Mouse (Mus musculus): ENCODE measurements at regions not wholly inside any gene's neighbourhood (a gene's known extent, or its start where the extent isn't known, plus 50 kb on each side); places are given as distances from the start of the nearest gene placed in this dataset.

DNA sequence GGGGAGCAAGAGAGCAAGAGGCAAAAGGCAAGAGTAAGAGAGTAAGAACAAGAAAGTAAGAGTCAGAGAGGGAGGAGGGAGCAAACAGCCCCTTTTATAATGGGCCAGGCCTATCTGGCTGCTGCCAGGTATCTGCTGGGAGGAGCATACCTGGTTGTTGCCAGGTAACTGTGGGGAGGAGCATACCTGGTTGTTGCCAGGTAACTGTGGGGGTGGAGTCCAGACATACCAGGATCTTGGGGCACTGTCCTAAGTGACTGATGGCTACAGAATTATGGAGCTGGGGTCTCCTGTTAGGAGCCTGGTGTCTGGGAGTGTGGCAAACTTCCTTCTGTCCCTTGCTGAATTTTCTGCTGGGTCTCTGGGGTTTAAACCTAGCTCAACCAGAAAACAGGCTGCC lies 469.8 kb upstream of the Syt1 start:
- no peak for DNase-seq (ENCODE audit: low read depth, low spot score)

DNA sequence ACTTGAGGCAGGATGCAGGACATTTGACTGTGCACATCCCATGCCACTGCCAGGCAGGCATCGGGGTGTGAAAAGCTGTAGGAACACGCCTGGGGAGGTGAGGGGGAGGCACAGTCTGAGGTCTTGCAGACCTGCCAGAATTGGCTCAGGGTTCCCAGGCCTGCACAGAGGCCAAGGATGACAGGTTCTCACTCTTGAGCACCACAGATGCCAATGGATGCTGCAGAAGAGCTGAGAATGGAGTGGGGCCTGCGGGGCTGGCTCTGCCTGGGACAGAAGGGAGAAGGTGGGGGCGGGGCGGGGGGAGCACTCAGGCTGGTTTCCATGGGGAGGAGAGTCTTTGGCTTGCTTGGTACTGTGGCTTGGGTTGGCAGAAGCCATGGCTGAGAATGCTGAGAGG lies 469.2 kb upstream of the Syt1 start:
- no peak for DNase-seq (ENCODE audit: low read depth, low spot score)

DNA sequence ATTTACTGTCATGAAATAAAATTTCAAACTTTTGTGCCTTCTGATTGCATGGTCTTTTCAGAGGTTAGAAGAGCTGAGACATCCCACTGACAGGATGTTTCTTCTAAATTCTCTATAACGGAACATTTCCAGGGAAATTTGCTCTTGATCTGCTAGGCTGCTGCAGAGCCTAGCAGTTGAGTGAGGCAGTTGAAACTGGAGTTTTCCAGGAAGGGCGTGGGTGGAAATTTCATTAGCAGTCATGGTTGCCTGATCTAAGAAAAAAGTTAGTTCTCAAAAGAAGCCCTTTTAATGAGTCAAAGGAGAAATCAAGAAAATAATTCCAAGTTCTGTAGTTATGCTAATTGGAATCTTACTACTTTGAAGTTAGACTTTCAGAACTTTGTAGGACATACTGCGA lies 455.7 kb upstream of the Syt1 start:
- no peak for DNase-seq (ENCODE audit: low read depth, low spot score)

DNA sequence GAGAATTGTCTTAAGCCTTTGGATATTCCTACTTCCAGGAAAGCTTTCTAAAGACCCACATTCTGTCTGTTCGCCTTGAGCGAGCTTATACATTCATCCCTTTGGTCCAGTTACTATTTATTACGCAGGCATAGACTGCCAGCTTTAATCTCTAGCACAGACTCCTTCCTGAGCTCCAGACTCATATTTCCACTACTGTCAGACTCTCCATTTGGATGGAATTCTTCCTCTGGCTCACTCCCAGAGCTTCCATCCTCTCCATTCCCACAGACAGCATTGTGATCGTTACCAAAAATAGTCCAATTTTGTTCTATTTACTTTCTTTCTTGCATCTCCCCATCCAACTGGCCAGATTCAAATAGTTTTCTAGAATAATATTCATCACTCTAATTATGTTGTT lies 420.3 kb upstream of the Syt1 start:
- DNase-seq (ENCODE audit: low read depth, low spot score), result no peak

DNA sequence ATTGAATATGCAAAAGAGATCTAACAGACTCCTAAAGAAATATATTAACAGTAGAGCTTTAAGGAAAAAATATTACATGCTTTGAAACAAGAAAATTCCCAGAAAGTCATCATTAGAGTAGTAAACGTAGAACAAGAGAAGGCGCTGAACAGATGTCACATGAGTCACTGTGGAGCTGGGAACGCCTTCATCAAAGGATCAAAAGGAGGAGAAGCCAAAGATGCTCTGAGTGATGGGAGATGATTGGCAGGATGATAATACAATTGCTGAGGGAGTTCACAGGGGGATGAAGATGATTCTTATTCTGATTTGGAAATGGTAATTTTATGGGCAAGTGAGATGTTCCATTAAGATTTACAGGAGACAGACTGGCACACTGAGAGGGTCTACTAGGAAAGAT lies 417.1 kb upstream of the Syt1 start:
- DNase-seq (ENCODE audit: low read depth, low spot score), result no peak

DNA sequence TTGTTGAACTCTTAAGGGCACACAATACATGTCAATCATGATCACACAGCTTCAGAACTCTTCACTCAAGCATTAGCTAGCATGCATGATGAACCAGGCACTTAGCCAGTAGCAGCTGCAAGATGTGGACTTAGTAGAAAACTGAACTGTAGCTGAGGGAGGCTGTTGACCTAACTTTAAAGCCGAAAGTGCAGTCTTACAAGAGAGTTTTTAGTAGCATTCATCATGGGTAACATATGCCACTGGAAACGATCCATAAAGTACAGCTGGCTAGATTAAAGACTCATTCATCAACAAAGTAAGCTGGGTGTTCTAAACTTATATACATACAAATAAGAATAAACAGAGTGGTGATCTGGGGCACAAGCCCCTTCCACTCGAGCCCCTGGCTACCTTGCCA lies 396.2 kb upstream of the Syt1 start:
- DNase-seq (ENCODE audit: low read depth, low spot score), result no peak

GRCm38 (mm10) chr10:109405116-109405685 lies 394.4 kb upstream of the Syt1 start:
- DNase-seq (ENCODE audit: low read depth, low spot score), result no peak

GRCm38 (mm10) chr10:109383758-109384157 lies 373.0 kb upstream of the Syt1 start:
- no peak for DNase-seq (ENCODE audit: low read depth, low spot score)

DNA sequence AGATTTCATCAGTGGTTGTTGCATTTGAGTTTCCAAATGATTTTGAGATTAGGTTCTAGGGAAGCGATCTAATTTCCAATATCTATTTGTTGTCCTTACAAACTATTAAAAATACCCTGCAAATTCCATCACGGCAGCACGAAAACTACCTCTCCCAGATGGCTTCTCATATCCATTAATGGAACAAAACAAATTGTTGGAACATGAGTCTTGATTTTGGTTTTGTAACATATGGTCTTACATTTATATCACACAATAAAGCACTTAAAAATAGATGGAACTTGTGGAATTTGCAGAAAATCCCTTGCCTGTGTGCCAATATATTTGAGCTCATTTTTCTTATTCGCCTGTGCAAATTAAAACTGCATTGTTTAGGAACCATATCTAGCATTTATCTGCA lies 368.1 kb upstream of the Syt1 start:
- DNase-seq (ENCODE audit: low read depth, low spot score), result no peak

- DNase-seq (ENCODE audit: low read depth, low spot score), result no peak
Measured at GRCm38 (mm10) chr10:109360161-109360560, 349.4 kb upstream of the Syt1 start.

- DNase-seq (ENCODE audit: low read depth, low spot score), result no peak
Measured at GRCm38 (mm10) chr10:109358812-109359211, 348.0 kb upstream of the Syt1 start.

DNA sequence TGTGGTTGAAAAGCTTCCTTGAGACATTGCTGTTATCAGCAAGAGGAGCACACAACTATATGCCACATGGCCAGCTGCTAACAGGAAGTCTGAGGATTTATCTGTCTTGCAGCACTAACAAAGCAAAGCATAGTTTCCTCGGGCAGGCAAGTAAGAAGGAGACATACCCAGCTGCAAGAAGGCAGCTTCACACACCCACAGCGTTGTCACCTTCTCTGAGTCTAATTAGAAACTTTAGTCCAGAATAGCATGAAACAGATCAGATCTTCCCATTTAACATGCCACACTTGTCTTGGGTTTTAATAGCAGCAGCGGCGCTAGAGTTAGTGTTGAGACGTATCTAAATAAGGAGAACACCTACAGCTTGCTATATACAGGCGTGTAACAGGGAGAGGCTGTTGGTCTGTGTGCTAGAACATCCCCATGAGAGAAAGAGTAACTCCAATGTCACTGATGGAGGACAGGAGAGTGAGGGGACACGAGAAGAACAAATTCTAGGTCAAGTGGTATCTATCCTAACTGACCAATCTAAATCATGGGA lies 322.1 kb upstream of the Syt1 start:
- no peak for DNase-seq (ENCODE audit: low read depth, low spot score)

- DNase-seq (ENCODE audit: low read depth, low spot score), result no peak
Measured at GRCm38 (mm10) chr10:109309286-109309685, 298.5 kb upstream of the Syt1 start.

- DNase-seq (ENCODE audit: low read depth, low spot score), result no peak
Measured at GRCm38 (mm10) chr10:109300199-109300598, 289.4 kb upstream of the Syt1 start.

GRCm38 (mm10) chr10:109299785-109300184 lies 289.0 kb upstream of the Syt1 start:
- DNase-seq (ENCODE audit: low read depth, low spot score), result no peak

DNA sequence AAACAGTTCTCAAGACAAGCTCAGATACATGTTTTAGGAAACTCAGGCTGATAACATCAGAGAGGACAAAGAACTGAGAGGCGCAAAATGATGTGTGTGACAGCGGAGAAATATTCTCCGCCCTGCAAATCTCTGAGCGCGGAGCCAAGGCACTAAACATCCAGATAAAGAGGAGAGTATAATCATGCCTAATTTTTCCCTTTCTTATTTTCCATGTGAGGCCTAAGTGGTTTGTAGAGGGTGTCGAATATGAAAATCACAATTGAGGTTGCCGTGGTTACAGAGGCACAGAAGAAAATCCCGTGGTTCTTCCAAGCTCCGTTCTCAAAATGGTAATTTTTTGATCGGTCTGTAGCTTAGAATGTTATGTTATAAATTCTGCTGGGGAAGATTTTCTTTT lies 272.6 kb upstream of the Syt1 start:
- no peak for DNase-seq (ENCODE audit: low read depth, low spot score)

DNA sequence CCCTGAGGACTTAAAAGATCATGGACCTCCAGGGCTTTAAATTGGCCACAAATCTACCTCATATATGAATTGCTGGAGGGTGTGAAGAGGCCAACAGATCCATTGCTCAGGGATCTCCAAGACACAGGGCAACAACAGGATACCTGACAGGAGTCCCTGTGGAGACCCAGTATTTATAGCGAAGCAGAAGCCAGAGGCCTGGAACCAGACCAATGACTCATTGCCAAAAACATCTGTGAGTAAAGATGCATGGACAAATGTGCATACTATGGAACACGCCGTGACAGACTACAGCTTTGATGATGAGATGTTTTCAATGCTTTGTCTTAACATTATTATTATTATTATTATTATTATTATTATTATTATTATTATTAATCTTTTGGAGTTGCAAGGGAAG lies 239.0 kb upstream of the Syt1 start:
- DNase-seq (ENCODE audit: low read depth, low spot score), result no peak

DNA sequence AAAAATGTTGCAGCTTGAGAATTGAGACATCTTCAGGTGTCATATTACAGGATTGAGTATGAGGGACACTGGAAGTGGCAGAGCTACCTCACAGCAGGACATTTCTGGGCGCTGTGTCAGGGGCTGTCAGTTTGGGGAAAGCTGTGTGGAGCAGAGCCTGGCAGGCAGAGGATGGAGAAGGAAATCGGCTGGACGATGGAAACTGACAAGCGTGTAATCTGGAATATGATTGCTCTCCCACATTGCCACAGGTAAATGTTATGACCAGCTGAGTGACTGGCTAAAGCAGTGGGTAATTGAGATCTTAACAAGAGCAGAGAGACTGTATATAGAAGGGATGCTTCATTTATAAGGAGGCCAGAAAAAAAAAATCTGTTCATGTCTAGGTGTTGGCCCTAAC lies 235.5 kb upstream of the Syt1 start:
- DNase-seq (ENCODE audit: low read depth, low spot score), result no peak

DNA sequence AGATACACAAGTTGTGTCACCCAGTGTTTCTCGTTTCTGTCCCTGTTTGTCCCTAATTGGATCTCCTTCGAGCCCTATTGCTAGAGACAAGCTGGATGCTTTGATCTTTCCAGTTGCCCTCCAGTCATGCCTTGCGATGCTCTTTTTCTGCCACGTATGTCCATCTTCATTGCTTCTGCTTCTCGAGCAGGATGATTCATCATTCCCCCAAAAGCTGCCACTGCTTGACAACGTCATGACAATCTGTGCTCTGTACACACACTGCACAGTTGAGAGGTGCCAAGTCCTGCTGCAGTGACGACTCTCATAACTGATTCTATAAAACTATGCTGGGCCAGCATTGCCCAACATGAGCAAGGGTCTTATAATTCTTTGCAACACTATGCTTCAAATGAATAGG lies 226.2 kb upstream of the Syt1 start:
- no peak for DNase-seq (ENCODE audit: low read depth, low spot score)

DNA sequence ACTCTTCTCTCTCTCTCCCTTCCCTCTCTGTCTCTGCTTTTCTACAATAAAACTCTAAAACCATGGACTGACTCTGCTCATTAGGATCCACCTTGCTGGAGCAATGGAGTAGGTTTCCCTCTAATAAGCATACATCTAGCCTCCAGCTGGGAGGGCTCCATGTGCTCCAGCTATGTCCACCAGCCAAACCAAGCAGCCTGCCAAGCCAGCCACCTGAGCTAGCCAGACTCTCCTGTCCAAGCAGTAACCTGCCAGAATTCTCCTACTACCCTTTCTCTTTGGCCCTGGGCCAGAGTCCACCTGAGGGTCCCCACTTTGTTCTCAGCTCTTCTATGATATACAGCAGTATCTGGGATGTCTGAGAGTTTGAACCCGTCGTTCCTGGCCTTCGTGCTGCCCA lies 216.2 kb upstream of the Syt1 start:
- no peak for DNase-seq (ENCODE audit: low read depth, low spot score)

DNA sequence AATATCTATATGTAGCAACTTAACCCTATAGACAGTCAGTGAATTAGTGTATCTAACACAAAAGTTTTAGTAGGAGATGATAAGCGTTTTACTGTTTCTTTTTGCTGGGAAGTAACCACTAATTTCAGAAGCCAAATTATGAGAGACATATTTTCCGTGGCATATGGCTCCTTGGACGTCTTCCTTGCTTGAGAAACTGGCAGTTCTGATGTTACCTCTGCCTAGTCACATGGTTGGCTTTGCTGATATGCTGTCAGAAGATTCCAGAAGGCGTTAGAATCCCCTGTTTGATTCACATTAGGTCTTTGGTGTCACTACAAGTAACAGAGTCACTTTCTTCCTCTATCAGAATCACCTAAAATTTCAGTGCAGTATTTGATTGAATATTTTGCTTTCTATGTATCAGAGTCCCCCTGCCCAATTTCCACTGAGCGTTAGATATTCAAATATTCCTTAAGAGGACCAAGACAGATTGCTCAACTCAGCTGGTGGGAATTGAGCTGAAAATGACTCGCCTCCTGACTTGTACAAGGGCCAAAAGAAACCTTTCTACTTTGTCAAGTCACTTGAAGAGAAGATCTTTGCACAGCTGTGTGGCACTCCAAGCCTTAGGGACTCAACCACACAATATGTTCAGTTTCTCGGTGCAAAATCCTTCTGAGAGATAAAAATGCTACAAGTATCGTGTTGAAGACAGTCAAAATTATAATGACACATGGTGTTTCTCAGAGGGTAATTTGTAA lies 178.2 kb upstream of the Syt1 start:
- DNase-seq (ENCODE audit: low read depth, low spot score), result no peak

DNA sequence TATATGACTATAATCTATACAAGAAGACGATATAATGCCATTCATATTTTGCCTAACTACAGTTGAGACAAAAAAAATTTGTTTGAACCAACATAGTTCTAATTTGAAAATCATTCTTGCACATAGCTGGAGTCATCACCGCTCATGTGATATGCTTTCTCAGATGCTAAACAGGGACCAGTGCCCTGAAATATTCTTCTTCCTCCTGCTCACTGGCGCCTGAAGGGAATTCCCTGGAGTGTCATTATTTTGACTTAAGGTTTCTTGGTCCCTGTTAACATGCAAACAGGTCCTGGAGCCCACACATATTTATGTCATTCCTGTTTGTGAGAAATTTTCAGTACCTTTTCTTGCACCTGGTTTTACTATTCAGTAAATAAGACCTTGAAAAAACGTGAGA lies 177.5 kb upstream of the Syt1 start:
- DNase-seq (ENCODE audit: low read depth, low spot score), result no peak

DNA sequence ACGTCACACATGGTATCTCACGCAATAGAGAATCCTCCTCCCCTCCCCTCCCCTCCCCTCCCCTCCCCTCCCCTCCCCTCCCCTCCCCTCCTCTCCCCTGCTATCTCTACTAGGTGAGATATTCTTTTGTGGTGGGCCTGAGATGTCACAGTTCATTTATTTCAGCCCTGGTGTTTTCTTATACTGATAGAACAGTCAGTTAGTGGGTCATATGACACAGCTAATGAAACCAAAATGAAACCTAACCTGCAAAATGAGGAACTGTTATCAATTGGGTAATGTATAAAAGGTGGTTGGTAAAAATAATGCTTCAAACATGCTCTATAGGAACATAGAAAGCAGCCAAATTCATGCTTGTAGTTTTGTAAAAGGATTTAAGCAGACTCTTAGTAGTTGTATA lies 174.5 kb upstream of the Syt1 start:
- DNase-seq (ENCODE audit: low read depth, low spot score), result no peak

- DNase-seq (ENCODE audit: low read depth, low spot score), result no peak
Measured at GRCm38 (mm10) chr10:109180527-109180926, 169.7 kb upstream of the Syt1 start.

Measured in WW6 (cell line).